Mouse (Mus musculus) intestine, embryonic 14.5 days (tissue): ENCODE data around the gene Gm6993. TPM values are rescaled to one million over a fixed set of nuclear protein-coding genes. Genes with fewer than 3 reads are reported as not detected.
A peak's percentile ranks its signal among the peaks of the same experiment; 100 is the strongest.

Experiments used
- ATAC-seq: fragments of 200-750 bp; cut with Nextera tagmentation; replicated peaks from 2 replicates; pipeline ENCODE4 v1.8.0; 2017; ENCODE audit warnings: low read depth, moderate number of reproducible peaks, moderate TSS enrichment, moderate library complexity; ENCODE audit not compliant: low FRiP score, low TSS enrichment
- DNase-seq: peaks from one replicate; pipeline ENCODE4 v3.0.0-alpha.2; 2018; ENCODE audit warnings: low spot score
- H3K27ac ChIP-seq: fragments of 300-500 bp; sonication (generic); 2 replicates; pipeline ENCODE4 v1.5.1; 2014; ENCODE audit warnings: low read depth, mild to moderate bottlenecking, control low read depth
- H3K27me3 ChIP-seq: fragments of 300-500 bp; sonication (generic); replicated peaks from 2 replicates; pipeline ENCODE4 v1.6.1; 2014; ENCODE audit warnings: low read length, control low read depth; ENCODE audit not compliant: control insufficient read depth, insufficient read depth
- H3K36me3 ChIP-seq: fragments of 300-500 bp; sonication (generic); 2 replicates; pipeline ENCODE4 v1.6.1; 2014; ENCODE audit warnings: low read length, control low read depth; ENCODE audit not compliant: control insufficient read depth, insufficient read depth
- H3K4me1 ChIP-seq: fragments of 300-500 bp; sonication (generic); replicated peaks from 2 replicates; pipeline ENCODE4 v1.6.1; 2014; ENCODE audit warnings: low read length, control low read depth, mixed read lengths; ENCODE audit not compliant: control insufficient read depth, insufficient read depth
- H3K4me2 ChIP-seq: fragments of 300-500 bp; sonication (generic); 2 replicates; pipeline ENCODE4 v1.6.1; 2014; ENCODE audit warnings: low read length
- H3K4me3 ChIP-seq: fragments of 300-500 bp; sonication (generic); 2 replicates; pipeline ENCODE4 v1.5.1; 2014; ENCODE audit warnings: low read depth, low read length, control low read depth, mixed read lengths
- H3K9ac ChIP-seq: fragments of 300-500 bp; sonication (generic); 2 replicates; pipeline ENCODE4 v1.6.1; 2014; ENCODE audit warnings: mild to moderate bottlenecking, low read length
- H3K9me3 ChIP-seq: fragments of 300-500 bp; sonication (generic); 2 replicates; pipeline ENCODE4 v1.6.1; 2016; ENCODE audit warnings: low read length, control low read depth; ENCODE audit not compliant: control insufficient read depth
- WGBS: fragments of 180-500 bp; shearing (Covaris S2); extraction: QIAGEN DNeasy Blood & Tissue Kit; methylation state at CpG from one replicate; pipeline ENCODE4 v1.1.7; 2014; 5-methylcytosine and 5-hydroxymethylcytosine counted together
- polyA plus RNA-seq: library from polyadenylated mRNA; unstranded; fragments of >200 nt; fragmentation: Nextera tagmentation; extraction: Ambion mirVana; gene quantifications from 2 replicates; pipeline ENCODE4 v1.2.1, GENCODE M21; 2014

Gene Gm6993
- polyA plus RNA-seq, 1 experiment from 2014 or later = not detected

DNA sequence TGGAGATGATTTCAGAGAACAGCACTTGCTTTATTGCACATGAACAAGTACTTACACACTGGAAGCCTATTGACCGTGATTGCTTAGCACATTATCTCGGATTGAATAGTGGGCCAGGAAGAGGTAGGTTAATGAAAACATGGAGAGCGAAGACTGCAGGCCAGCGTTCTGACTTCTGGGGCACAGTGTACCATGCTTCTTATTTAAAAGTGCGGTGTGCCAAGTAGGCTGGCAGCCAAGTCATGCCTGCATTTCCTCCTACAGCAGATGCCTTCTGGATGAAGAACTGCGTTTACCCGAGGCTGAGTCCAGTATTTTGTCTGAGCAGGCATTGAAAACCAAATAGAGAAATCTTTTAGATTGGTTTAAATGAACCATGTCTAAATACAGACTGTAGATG lies 27.0 kb upstream of the Gm6993 start:
- H3K4me1 ChIP-seq = peaks cover 12% of the 10 kb centered on the region; the same call in 1 of the 2 replicates
- ATAC-seq (0 out of 2 replicates have a peak, but pooled peaks have one; percentile 34), DNase-seq (no peak)
- no peak overlapping the region for H3K4me3 ChIP-seq
- 42% methylated on average over 7 of the region's 7 CpGs for WGBS
- peak overlapping the region; percentile 34; the same call in 1 of the 2 replicates for H3K27ac ChIP-seq
- H3K9ac ChIP-seq = no peak overlapping the region
- H3K36me3 ChIP-seq = no peaks in the 10 kb centered on the region
- no peaks in the 10 kb centered on the region for H3K27me3 ChIP-seq
- H3K9me3 ChIP-seq = no peaks in the 10 kb centered on the region
- H3K4me2 ChIP-seq = no peak overlapping the region

GRCm38 (mm10) chr12:31215003-31215402 lies 25.6 kb upstream of the Gm6993 start:
- DNase-seq = no peak

DNA sequence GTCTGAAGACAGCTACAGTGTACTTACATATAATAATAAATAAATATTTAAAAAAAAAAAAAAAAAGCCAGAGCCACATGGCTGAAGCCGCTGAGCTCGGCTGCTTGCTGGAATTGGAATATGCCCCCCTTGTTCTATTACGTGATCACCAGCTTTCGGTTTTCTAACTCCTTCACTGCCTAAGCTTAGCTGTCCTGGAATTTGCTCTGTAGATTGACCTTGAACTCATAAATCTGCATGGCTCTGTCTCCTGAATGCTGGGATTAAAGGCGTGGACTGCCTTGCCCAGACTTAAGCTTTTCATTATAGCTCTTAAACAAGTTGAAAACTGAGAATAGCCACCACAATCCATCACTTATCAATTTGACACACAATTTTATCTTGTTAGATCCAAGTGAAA lies 23.3 kb upstream of the Gm6993 start:
- peaks cover 14% of the 10 kb centered on the region; the same call in 1 of the 2 replicates for H3K4me1 ChIP-seq
- no peaks in the 10 kb centered on the region for H3K27me3 ChIP-seq
- H3K36me3 ChIP-seq = no peaks in the 10 kb centered on the region
- H3K4me2 ChIP-seq = no peak overlapping the region
- WGBS = 57% methylated on average over 5 of the region's 5 CpGs
- no peak overlapping the region for H3K27ac ChIP-seq
- H3K9ac ChIP-seq = no peak overlapping the region
- no peak overlapping the region for H3K4me3 ChIP-seq
- DNase-seq (no peak), ATAC-seq (no peak)
- no peaks in the 10 kb centered on the region for H3K9me3 ChIP-seq

More at GRCm38 (mm10) chr12:31215003-31215402, 25.6 kb upstream of the Gm6993 start:
- Histone ChIP-seq H3K4me2 (no peak overlapping the region), H3K27me3 (no peaks in the 10 kb centered on the region), H3K36me3 (no peaks in the 10 kb centered on the region), H3K4me1 (peaks cover 14% of the 10 kb centered on the region; the same call in 1 of the 2 replicates), H3K9me3 (no peaks in the 10 kb centered on the region), H3K4me3 (no peak overlapping the region), H3K9ac (no peak overlapping the region), H3K27ac (no peak overlapping the region; the same call in 1 of the 2 replicates)
- WGBS = 53% methylated on average over 6 of the region's 6 CpGs
- ATAC-seq = no peak

- WGBS = 50% methylated on average over 3 of the region's 3 CpGs
- Histone ChIP-seq H3K9me3 (no peaks in the 10 kb centered on the region), H3K4me3 (no peak overlapping the region), H3K4me2 (no peak overlapping the region), H3K4me1 (peaks cover 7% of the 10 kb centered on the region; the same call in 1 of the 2 replicates), H3K27me3 (no peaks in the 10 kb centered on the region), H3K36me3 (no peaks in the 10 kb centered on the region), H3K27ac (no peak overlapping the region), H3K9ac (no peak overlapping the region)
- ATAC-seq (no peak), DNase-seq (no peak)
Observed at GRCm38 (mm10) chr12:31218774-31219173, 21.8 kb upstream of the Gm6993 start.

DNA sequence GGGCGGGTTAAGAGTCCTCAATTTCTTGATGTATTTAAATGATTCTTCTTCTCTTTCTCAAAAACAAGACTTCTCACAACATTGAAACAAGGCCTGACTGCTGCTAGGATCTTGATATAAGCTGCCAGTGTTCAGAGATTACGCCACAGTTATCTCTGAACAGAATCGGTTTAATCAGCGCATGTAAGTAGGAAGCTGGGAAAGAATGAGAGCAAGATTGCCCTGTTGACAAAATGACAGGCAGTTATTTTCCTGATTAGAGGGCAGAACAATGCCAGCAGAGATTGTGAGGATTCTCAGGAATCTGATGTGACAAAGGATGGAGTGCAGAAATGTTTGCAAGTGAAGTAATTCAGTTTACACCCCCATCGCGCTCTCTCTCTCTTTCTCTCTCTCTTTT lies 19.0 kb upstream of the Gm6993 start:
- no peak overlapping the region for H3K9ac ChIP-seq
- H3K4me1 ChIP-seq = 0 out of 2 replicates have a peak, but pooled peaks cover 7% of the 10 kb centered on the region
- WGBS = 72% methylated on average over 6 of the region's 6 CpGs
- H3K36me3 ChIP-seq = no peaks in the 10 kb centered on the region
- ATAC-seq (no peak), DNase-seq (no peak)
- H3K9me3 ChIP-seq = no peaks in the 10 kb centered on the region
- H3K4me2 ChIP-seq = no peak overlapping the region
- no peaks in the 10 kb centered on the region for H3K27me3 ChIP-seq
- no peak overlapping the region for H3K4me3 ChIP-seq
- H3K27ac ChIP-seq = no peak overlapping the region

- Histone ChIP-seq H3K4me3 (no peak overlapping the region), H3K4me2 (no peak overlapping the region), H3K9me3 (no peaks in the 10 kb centered on the region), H3K9ac (no peak overlapping the region), H3K36me3 (no peaks in the 10 kb centered on the region), H3K4me1 (0 out of 2 replicates have a peak, but pooled peaks cover 7% of the 10 kb centered on the region), H3K27ac (no peak overlapping the region), H3K27me3 (no peaks in the 10 kb centered on the region)
- WGBS = 54% methylated on average over 2 of the region's 2 CpGs
- DNase-seq = no peak
- ATAC-seq = no peak
Observed at GRCm38 (mm10) chr12:31222282-31222681, 18.3 kb upstream of the Gm6993 start.

DNA sequence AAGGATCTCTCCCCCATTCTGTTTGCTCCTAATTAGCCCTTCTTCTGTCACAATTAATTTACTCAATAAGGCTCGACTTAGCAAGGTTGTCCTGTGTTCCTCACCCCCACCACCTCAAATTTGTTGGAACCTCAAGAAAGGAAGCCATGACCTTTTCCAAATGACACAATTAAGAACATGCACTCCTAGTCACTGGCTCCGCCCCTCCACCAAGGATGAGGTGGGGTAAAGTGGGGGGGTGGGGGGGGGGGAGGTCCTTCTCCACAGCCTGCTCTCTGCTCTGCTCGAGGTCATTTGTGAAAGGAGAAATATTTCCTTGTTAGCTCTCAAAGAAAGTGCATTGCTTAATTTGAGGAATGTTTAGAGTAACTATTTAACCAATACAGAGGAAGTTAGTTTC lies 17.8 kb upstream of the Gm6993 start:
- 31% methylated on average over 3 of the region's 3 CpGs for WGBS
- Histone ChIP-seq H3K36me3 (no peaks in the 10 kb centered on the region), H3K4me3 (no peak overlapping the region), H3K4me2 (no peak overlapping the region), H3K27me3 (no peaks in the 10 kb centered on the region), H3K4me1 (0 out of 2 replicates have a peak, but pooled peaks cover 7% of the 10 kb centered on the region), H3K27ac (no peak overlapping the region), H3K9ac (no peak overlapping the region), H3K9me3 (no peaks in the 10 kb centered on the region)
- DNase-seq (no peak), ATAC-seq (no peak)

DNA sequence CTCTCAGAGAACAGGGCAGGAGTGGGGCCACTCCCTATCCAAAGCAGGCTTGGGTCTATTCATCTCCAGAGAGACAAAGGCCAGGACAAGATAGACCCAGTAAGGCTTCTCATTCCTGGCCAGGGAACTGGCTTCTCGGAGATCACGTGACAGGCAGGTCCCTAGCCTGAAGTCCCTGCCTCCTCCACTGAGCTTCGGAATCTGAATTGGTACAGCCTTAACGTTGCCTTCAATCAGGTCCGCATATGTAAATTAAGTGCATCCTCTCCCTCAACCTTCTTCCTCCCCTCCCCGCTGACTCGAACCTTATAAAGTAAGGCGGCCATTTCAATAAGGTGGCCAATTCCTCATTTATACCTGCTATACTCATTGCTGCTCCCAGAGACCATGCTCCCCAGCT lies 15.1 kb upstream of the Gm6993 start:
- Histone ChIP-seq H3K9me3 (no peaks in the 10 kb centered on the region), H3K36me3 (no peaks in the 10 kb centered on the region), H3K9ac (no peak overlapping the region), H3K27me3 (no peaks in the 10 kb centered on the region), H3K4me1 (peaks cover 11% of the 10 kb centered on the region), H3K27ac (no peak overlapping the region), H3K4me3 (no peak overlapping the region), H3K4me2 (no peak overlapping the region)
- 66% methylated on average over 8 of the region's 8 CpGs for WGBS
- no peak for DNase-seq
- no peak for ATAC-seq

- Histone ChIP-seq H3K27me3 (no peaks in the 10 kb centered on the region), H3K4me1 (peaks cover 11% of the 10 kb centered on the region), H3K9me3 (no peaks in the 10 kb centered on the region), H3K36me3 (no peaks in the 10 kb centered on the region), H3K9ac (no peak overlapping the region), H3K27ac (no peak overlapping the region), H3K4me2 (no peak overlapping the region), H3K4me3 (no peak overlapping the region)
- WGBS = 72% methylated on average over 3 of the region's 3 CpGs
- DNase-seq = no peak
- no peak for ATAC-seq
Observed at GRCm38 (mm10) chr12:31227167-31227566, 13.4 kb upstream of the Gm6993 start.
